ENCODE assay signal across 14 mouse cellular contexts in the genomic region with DNA sequence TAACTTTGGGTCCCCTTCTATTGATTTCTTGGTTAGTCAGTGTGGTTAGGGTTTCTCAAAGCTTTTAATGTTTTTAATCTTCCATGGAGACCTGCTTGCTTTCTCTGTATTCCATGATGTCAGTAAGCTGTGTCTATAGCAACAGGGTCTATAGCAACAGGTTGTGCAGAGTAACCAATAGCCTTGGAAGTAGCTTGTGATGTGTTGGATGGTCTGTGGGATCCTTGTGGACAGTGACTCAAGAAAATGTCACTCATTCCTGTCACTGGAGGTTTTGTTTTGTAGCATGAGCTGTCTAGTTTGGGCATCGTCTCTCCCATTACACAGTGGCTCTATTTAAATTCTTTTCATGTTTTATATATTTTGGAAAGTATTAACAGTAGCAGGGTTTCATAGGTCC.
"Had no signal": no experiment of that assay in that cellular context is flagged by ENCODE, and none has a peak within 500 bp of the region (broad histone marks: within the 10 kb centered on the region; RNA-seq: fewer than 3 reads in every experiment).

No protein-coding gene starts in this region.

- H3K9ac ChIP-seq: kidney, embryonic 15.5 days; limb, embryonic 13.5 days; liver, embryonic 15.5 days; midbrain, embryonic 15.5 days; neural tube, embryonic 12.5 days had no signal

- H3K27ac ChIP-seq: kidney, embryonic 15.5 days; limb, embryonic 13.5 days; liver, embryonic 15.5 days; midbrain, embryonic 15.5 days; neural tube, embryonic 12.5 days; stomach, postnatal 0 days had no signal

- H3K4me3 ChIP-seq: kidney, embryonic 15.5 days; limb, embryonic 13.5 days; liver, embryonic 15.5 days; midbrain, embryonic 15.5 days; neural tube, embryonic 12.5 days had no signal

- H3K4me1 ChIP-seq: kidney, embryonic 15.5 days; limb, embryonic 13.5 days; liver, embryonic 15.5 days; midbrain, embryonic 15.5 days; neural tube, embryonic 12.5 days had no signal

- H3K27me3 ChIP-seq: kidney, embryonic 15.5 days; limb, embryonic 13.5 days; liver, embryonic 15.5 days; midbrain, embryonic 15.5 days; neural tube, embryonic 12.5 days had no signal

- H3K36me3 ChIP-seq: kidney, embryonic 15.5 days; limb, embryonic 13.5 days; liver, embryonic 15.5 days; midbrain, embryonic 15.5 days; neural tube, embryonic 12.5 days had no signal

- ATAC-seq: lung, postnatal 0 days; midbrain, embryonic 15.5 days had no signal

- H3K4me2 ChIP-seq: kidney, embryonic 15.5 days; limb, embryonic 13.5 days; liver, embryonic 15.5 days; midbrain, embryonic 11.5 days; midbrain, embryonic 15.5 days; neural tube, embryonic 12.5 days had no signal

- DNase-seq: kidney, adult 2 months; kidney, postnatal 14 days; left cerebral cortex, postnatal 4 days; lung, adult 2 months; lung, postnatal 36 days; thymus, postnatal 4 days had no signal

- H3K9me3 ChIP-seq: kidney, embryonic 15.5 days; limb, embryonic 13.5 days; liver, embryonic 15.5 days; midbrain, embryonic 15.5 days; neural tube, embryonic 12.5 days had no signal
